Mouse (Mus musculus): Measurements from ENCODE around the gene Hells. TPM values are rescaled to one million over a fixed set of nuclear protein-coding genes. Genes with fewer than 3 reads are reported as not detected.

The Hells gene
- total and polyA plus RNA-seq, 2 experiments = 0.11 to 0.92 TPM

- Histone ChIP-seq H3K4me3 (ENCODE audit: insufficient read depth, low read depth, low read length) (no peak overlapping the region), H3K36me3 (ENCODE audit: control insufficient read depth, insufficient read depth, low read length) (peaks cover 2% of the 10 kb centered on the region; the same call in 1 of the 2 replicates), H3K27ac (replicated peaks; ENCODE audit: insufficient read depth, low read depth, low read length) (no peak overlapping the region), H3K27me3 (ENCODE audit: control insufficient read depth, insufficient read depth, low read length) (no peaks in the 10 kb centered on the region), H3K79me2 (ENCODE audit: control insufficient read depth, insufficient read depth, low read length) (no peaks in the 10 kb centered on the region), H3K9ac (ENCODE audit: low read depth, low read length) (no peak overlapping the region), H3K4me1 (ENCODE audit: control insufficient read depth, insufficient read depth, low read length) (no peaks in the 10 kb centered on the region)
- no peak for TF ChIP-seq POLR2A (IDR thresholded peaks at IDR 0.05; ENCODE audit: extremely low read depth, insufficient read depth, low read length)
- TF ChIP-seq CTCF (IDR thresholded peaks at IDR 0.05; ENCODE audit: low read depth, low read length) = no peak
- WGBS = 94% methylated on average over 2 of the region's 2 CpGs
- no peak for DNase-seq (ENCODE audit: extremely low read depth, low read depth, low spot score)
These were observed 14.0 kb downstream of the Hells start for GRCm38 (mm10) chr19:38944590-38945307.

GRCm38 (mm10) chr19:38970741-38971140, 40.0 kb downstream of the Hells start:
- Histone ChIP-seq H3K9ac (ENCODE audit: low read depth, low read length) (no peak overlapping the region), H3K79me2 (ENCODE audit: control insufficient read depth, insufficient read depth, low read length) (no peaks in the 10 kb centered on the region), H3K4me1 (ENCODE audit: control insufficient read depth, insufficient read depth, low read length) (no peaks in the 10 kb centered on the region), H3K27ac (replicated peaks; ENCODE audit: insufficient read depth, low read depth, low read length) (no peak overlapping the region), H3K36me3 (ENCODE audit: control insufficient read depth, insufficient read depth, low read length) (no peaks in the 10 kb centered on the region), H3K27me3 (ENCODE audit: control insufficient read depth, insufficient read depth, low read length) (no peaks in the 10 kb centered on the region), H3K4me3 (ENCODE audit: insufficient read depth, low read depth, low read length) (no peak overlapping the region)
- WGBS = 88% methylated on average over 6 of the region's 6 CpGs
- TF ChIP-seq CTCF (IDR thresholded peaks at IDR 0.05; ENCODE audit: low read depth, low read length) = no peak
- no peak for TF ChIP-seq POLR2A (IDR thresholded peaks at IDR 0.05; ENCODE audit: extremely low read depth, insufficient read depth, low read length)
- DNase-seq (ENCODE audit: extremely low read depth, low read depth, low spot score) = no peak

- TF ChIP-seq CTCF (IDR thresholded peaks at IDR 0.05; ENCODE audit: low read depth, low read length) (no peak), POLR2A (IDR thresholded peaks at IDR 0.05; ENCODE audit: extremely low read depth, insufficient read depth, low read length) (no peak)
- H3K4me3 ChIP-seq (ENCODE audit: insufficient read depth, low read depth, low read length) = no peak overlapping the region
- 88% methylated on average over 5 of the region's 5 CpGs for WGBS
These were observed 41.9 kb downstream of the Hells start for GRCm38 (mm10) chr19:38972581-38972980.

GRCm38 (mm10) chr19:38973666-38974065, 43.0 kb downstream of the Hells start:
- no peak for TF ChIP-seq POLR2A (IDR thresholded peaks at IDR 0.05; ENCODE audit: extremely low read depth, insufficient read depth, low read length)
- TF ChIP-seq CTCF (IDR thresholded peaks at IDR 0.05; ENCODE audit: low read depth, low read length) = no peak
- H3K36me3 ChIP-seq (ENCODE audit: control insufficient read depth, insufficient read depth, low read length) = no peaks in the 10 kb centered on the region
- H3K4me3 ChIP-seq (ENCODE audit: insufficient read depth, low read depth, low read length) = no peak overlapping the region
- H3K79me2 ChIP-seq (ENCODE audit: control insufficient read depth, insufficient read depth, low read length) = no peaks in the 10 kb centered on the region
- WGBS = 46% methylated on average over 7 of the region's 7 CpGs
- H3K27me3 ChIP-seq (ENCODE audit: control insufficient read depth, insufficient read depth, low read length) = no peaks in the 10 kb centered on the region
- no peak overlapping the region for H3K9ac ChIP-seq (ENCODE audit: low read depth, low read length)
- DNase-seq (ENCODE audit: extremely low read depth, low read depth, low spot score) = no peak
- H3K4me1 ChIP-seq (ENCODE audit: control insufficient read depth, insufficient read depth, low read length) = no peaks in the 10 kb centered on the region
- no peak overlapping the region for H3K27ac ChIP-seq (replicated peaks; ENCODE audit: insufficient read depth, low read depth, low read length)

More at GRCm38 (mm10) chr19:38972581-38972980, 41.9 kb downstream of the Hells start:
- H3K79me2 ChIP-seq (ENCODE audit: control insufficient read depth, insufficient read depth, low read length) = no peaks in the 10 kb centered on the region
- H3K36me3 ChIP-seq (ENCODE audit: control insufficient read depth, insufficient read depth, low read length) = no peaks in the 10 kb centered on the region
- H3K27me3 ChIP-seq (ENCODE audit: control insufficient read depth, insufficient read depth, low read length) = no peaks in the 10 kb centered on the region
- no peak for DNase-seq (ENCODE audit: extremely low read depth, low read depth, low spot score)
- no peak overlapping the region for H3K9ac ChIP-seq (ENCODE audit: low read depth, low read length)
- no peak overlapping the region for H3K27ac ChIP-seq (replicated peaks; ENCODE audit: insufficient read depth, low read depth, low read length)
- H3K4me1 ChIP-seq (ENCODE audit: control insufficient read depth, insufficient read depth, low read length) = no peaks in the 10 kb centered on the region

GRCm38 (mm10) chr19:38976269-38976668, 45.6 kb downstream of the Hells start:
- Histone ChIP-seq H3K9ac (ENCODE audit: low read depth, low read length) (no peak overlapping the region), H3K4me1 (ENCODE audit: control insufficient read depth, insufficient read depth, low read length) (no peaks in the 10 kb centered on the region), H3K4me3 (ENCODE audit: insufficient read depth, low read depth, low read length) (no peak overlapping the region), H3K36me3 (ENCODE audit: control insufficient read depth, insufficient read depth, low read length) (no peaks in the 10 kb centered on the region), H3K79me2 (ENCODE audit: control insufficient read depth, insufficient read depth, low read length) (no peaks in the 10 kb centered on the region), H3K27ac (replicated peaks; ENCODE audit: insufficient read depth, low read depth, low read length) (no peak overlapping the region), H3K27me3 (ENCODE audit: control insufficient read depth, insufficient read depth, low read length) (no peaks in the 10 kb centered on the region)
- TF ChIP-seq CTCF (IDR thresholded peaks at IDR 0.05; ENCODE audit: low read depth, low read length) (no peak), POLR2A (IDR thresholded peaks at IDR 0.05; ENCODE audit: extremely low read depth, insufficient read depth, low read length) (no peak)
- DNase-seq (ENCODE audit: extremely low read depth, low read depth, low spot score) = no peak

GRCm38 (mm10) chr19:38981966-38982365, 51.3 kb downstream of the Hells start:
- 0% methylated on average over 1 of the region's 1 CpGs for WGBS
- DNase-seq (ENCODE audit: extremely low read depth, low read depth, low spot score) = peak; percentile 44
- Histone ChIP-seq H3K27ac (replicated peaks; ENCODE audit: insufficient read depth, low read depth, low read length) (no peak overlapping the region), H3K4me1 (ENCODE audit: control insufficient read depth, insufficient read depth, low read length) (no peaks in the 10 kb centered on the region), H3K36me3 (ENCODE audit: control insufficient read depth, insufficient read depth, low read length) (no peaks in the 10 kb centered on the region), H3K79me2 (ENCODE audit: control insufficient read depth, insufficient read depth, low read length) (no peaks in the 10 kb centered on the region), H3K4me3 (ENCODE audit: insufficient read depth, low read depth, low read length) (no peak overlapping the region), H3K9ac (ENCODE audit: low read depth, low read length) (no peak overlapping the region), H3K27me3 (ENCODE audit: control insufficient read depth, insufficient read depth, low read length) (no peaks in the 10 kb centered on the region)
- no peak for TF ChIP-seq POLR2A (IDR thresholded peaks at IDR 0.05; ENCODE audit: extremely low read depth, insufficient read depth, low read length)
- TF ChIP-seq CTCF (IDR thresholded peaks at IDR 0.05; ENCODE audit: low read depth, low read length) = peak; percentile 14; the same call in 1 of the 2 replicates

Data from liver, adult 2 months (tissue).